25 mouse cellular contexts compared by ENCODE assay signal in the genomic region with DNA sequence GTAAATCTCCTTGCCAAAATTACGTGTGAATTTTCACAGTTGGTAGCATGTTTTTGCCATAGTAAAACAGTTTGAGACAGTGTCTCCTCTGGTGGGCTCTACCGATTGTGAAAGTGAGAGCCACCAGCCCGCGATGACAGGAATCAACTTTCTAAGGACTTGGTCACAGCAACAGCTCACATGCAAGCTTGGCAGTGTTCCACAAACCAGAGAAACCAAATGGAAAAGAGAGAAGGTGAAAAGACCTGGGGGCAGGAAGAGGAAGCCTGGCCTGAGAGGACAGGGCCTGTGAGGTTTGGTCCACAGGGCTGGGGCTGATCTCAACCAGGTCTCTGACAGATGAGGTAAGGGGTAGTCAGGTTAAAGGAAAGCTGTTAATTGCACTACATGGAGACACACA.
DNase-seq lines count a peak whose midpoint lies in the region; ATAC-seq and TF ChIP-seq lines count a peak whose summit lies in the region.
"Had no signal": no experiment of that assay in that cellular context is flagged by ENCODE, and none has a peak within 500 bp of the region (broad histone marks: within the 10 kb centered on the region; RNA-seq: fewer than 3 reads in every experiment).

No protein-coding gene starts in this region.

- intact Hi-C loops in heart, postnatal 36 days (cut with DNase I) = no loop called here

- TF ChIP-seq RAD21 in MEL (IDR thresholded peaks at IDR 0.05; ENCODE audit: low read depth, low read length) = no peak

- no peak overlapping the region for H3K4me3 ChIP-seq in heart, postnatal 0 days (ENCODE audit: low read depth, low read length)
- H3K4me3 ChIP-seq in MEL (ENCODE audit: control insufficient read depth in 1 of 2, insufficient read depth in 1 of 2, low read depth in 2 of 2, low read length in 2 of 2) = no peak overlapping the region
- no peak overlapping the region for H3K4me3 ChIP-seq in intestine, embryonic 16.5 days (ENCODE audit: low read length)
- H3K4me3 ChIP-seq in forebrain, embryonic 13.5 days = no peak overlapping the region
- H3K4me3 ChIP-seq: embryonic facial prominence, embryonic 12.5 days; embryonic facial prominence, embryonic 15.5 days; forebrain, embryonic 15.5 days; heart, embryonic 12.5 days; hindbrain, embryonic 10.5 days; hindbrain, embryonic 13.5 days; intestine, embryonic 15.5 days had no signal

- H3K4me2 ChIP-seq in heart, postnatal 0 days (ENCODE audit: low read depth, low read length) = no peak overlapping the region
- no peak overlapping the region for H3K4me2 ChIP-seq in intestine, embryonic 16.5 days (ENCODE audit: low read depth, low read length)
- H3K4me2 ChIP-seq in forebrain, embryonic 13.5 days = no peak overlapping the region
- H3K4me2 ChIP-seq: embryonic facial prominence, embryonic 12.5 days; embryonic facial prominence, embryonic 15.5 days; forebrain, embryonic 15.5 days; heart, embryonic 12.5 days; hindbrain, embryonic 13.5 days; intestine, embryonic 15.5 days had no signal

- H3K36me3 ChIP-seq in heart, postnatal 0 days (replicated peaks; ENCODE audit: control insufficient read depth, insufficient read depth, low read length) = no peaks in the 10 kb centered on the region
- peaks cover 0 to 3% of the 10 kb centered on the region in 2 experiments; a peak in 2 of 4 replicates for H3K36me3 ChIP-seq in MEL (ENCODE audit: control insufficient read depth in 1 of 2, insufficient read depth in 2 of 2, low read length in 2 of 2)
- no peaks in the 10 kb centered on the region for H3K36me3 ChIP-seq in intestine, embryonic 16.5 days (ENCODE audit: control insufficient read depth, insufficient read depth, low read length)
- no peaks in the 10 kb centered on the region for H3K36me3 ChIP-seq in forebrain, embryonic 13.5 days (ENCODE audit: poor library complexity, severe bottlenecking)
- H3K36me3 ChIP-seq: embryonic facial prominence, embryonic 12.5 days; embryonic facial prominence, embryonic 15.5 days; forebrain, embryonic 15.5 days; heart, embryonic 12.5 days; hindbrain, embryonic 10.5 days; hindbrain, embryonic 13.5 days; intestine, embryonic 15.5 days had no signal

- WGBS in heart, postnatal 0 days = 39% methylated on average over 4 of the region's 4 CpGs
- WGBS in intestine, embryonic 16.5 days = 89% methylated on average over 4 of the region's 4 CpGs
- WGBS in forebrain, embryonic 13.5 days = 88% methylated on average over 4 of the region's 4 CpGs

- no peaks in the 10 kb centered on the region for H3K27me3 ChIP-seq in heart, postnatal 0 days (ENCODE audit: control insufficient read depth, insufficient read depth, low read length)
- no peaks in the 10 kb centered on the region for H3K27me3 ChIP-seq in MEL (ENCODE audit: control insufficient read depth in 1 of 2, insufficient read depth in 2 of 2, low read length in 2 of 2)
- no peaks in the 10 kb centered on the region for H3K27me3 ChIP-seq in intestine, embryonic 16.5 days (replicated peaks; ENCODE audit: control insufficient read depth, insufficient read depth, low read length)
- H3K27me3 ChIP-seq in forebrain, embryonic 13.5 days = no peaks in the 10 kb centered on the region
- H3K27me3 ChIP-seq: embryonic facial prominence, embryonic 12.5 days; embryonic facial prominence, embryonic 15.5 days; forebrain, embryonic 15.5 days; heart, embryonic 12.5 days; hindbrain, embryonic 13.5 days; intestine, embryonic 15.5 days; Patski had no signal

- no peak; the same call in 1 of the 2 replicates for ATAC-seq in heart, postnatal 0 days (ENCODE audit: insufficient read depth, low read depth)
- ATAC-seq in granulocyte monocyte progenitor cell, adult 5-6 weeks (replicated peaks; ENCODE audit: poor library complexity, severe bottlenecking) = peak; percentile 62
- ATAC-seq in intestine, embryonic 16.5 days = no peak
- ATAC-seq in forebrain, embryonic 13.5 days = no peak
- ATAC-seq: forebrain, embryonic 15.5 days; hindbrain, embryonic 16.5 days; intestine, embryonic 15.5 days; Patski had no signal

- H3K79me2 ChIP-seq in MEL (ENCODE audit: control insufficient read depth, insufficient read depth, low read length, poor library complexity) = no peaks in the 10 kb centered on the region

- no peak for TF ChIP-seq POLR2A in MEL (IDR thresholded peaks at IDR 0.05; ENCODE audit: control insufficient read depth in 1 of 2, insufficient read depth in 1 of 2, low read depth in 1 of 2, low read length in 2 of 2, poor library complexity in 1 of 2)

- peak; percentile 34 for DNase-seq in heart, postnatal 0 days (ENCODE audit: low spot score)
- no peak for DNase-seq in heart, postnatal 36 days
- DNase-seq in 416B (ENCODE audit: low read depth) (peak; percentile 82), MEL (ENCODE audit: low read depth, low spot score) (peak; percentile 26)
- DNase-seq in embryo, embryonic 10 days (ENCODE audit: low spot score) = no peak
- DNase-seq: adrenal gland, postnatal 10 days; adrenal gland, postnatal 36 days; cerebellum, adult 11 months; cerebellum, adult 2 months; cerebellum, adult 9-11 months; cerebellum, postnatal 25 days; gastrocnemius, postnatal 25 days; kidney, adult 2 months had no signal

- H3K9ac ChIP-seq in heart, postnatal 0 days (replicated peaks; ENCODE audit: low read depth, low read length) = no peak overlapping the region
- no peak overlapping the region for H3K9ac ChIP-seq in MEL (ENCODE audit: control insufficient read depth, low read depth, low read length, poor library complexity, severe bottlenecking)
- H3K9ac ChIP-seq in intestine, embryonic 16.5 days (ENCODE audit: low read depth, low read length) = no peak overlapping the region
- H3K9ac ChIP-seq in forebrain, embryonic 13.5 days = no peak overlapping the region
- H3K9ac ChIP-seq: embryonic facial prominence, embryonic 12.5 days; embryonic facial prominence, embryonic 15.5 days; forebrain, embryonic 15.5 days; heart, embryonic 12.5 days; hindbrain, embryonic 13.5 days; intestine, embryonic 15.5 days had no signal

- no peaks in the 10 kb centered on the region for H3K9me3 ChIP-seq in heart, postnatal 0 days (replicated peaks; ENCODE audit: control insufficient read depth, low read length)
- no peaks in the 10 kb centered on the region for H3K9me3 ChIP-seq in MEL (replicated peaks; ENCODE audit: insufficient read depth, low read length)
- no peaks in the 10 kb centered on the region for H3K9me3 ChIP-seq in intestine, embryonic 16.5 days (ENCODE audit: control insufficient read depth, low read length)
- H3K9me3 ChIP-seq in forebrain, embryonic 13.5 days (replicated peaks) = no peaks in the 10 kb centered on the region
- H3K9me3 ChIP-seq: embryonic facial prominence, embryonic 12.5 days; embryonic facial prominence, embryonic 15.5 days; forebrain, embryonic 15.5 days; heart, embryonic 12.5 days; hindbrain, embryonic 10.5 days; hindbrain, embryonic 13.5 days; intestine, embryonic 15.5 days had no signal

- TF ChIP-seq EP300 in heart, postnatal 0 days (IDR thresholded peaks at IDR 0.05; ENCODE audit: low read depth) = no peak
- TF ChIP-seq EP300 in MEL (IDR thresholded peaks at IDR 0.05; ENCODE audit: low read depth in 1 of 2, low read length in 2 of 2) = no peak

- no peak for TF ChIP-seq CTCF in heart, postnatal 0 days (IDR thresholded peaks at IDR 0.05; ENCODE audit: low read depth)
- TF ChIP-seq CTCF in MEL (IDR thresholded peaks at IDR 0.05 in 2 of 3, conservative IDR thresholded peaks at IDR 0.05 in 1 of 3; ENCODE audit: control insufficient read depth in 1 of 3, insufficient read depth in 1 of 3, low read depth in 2 of 3, low read length in 3 of 3, poor library complexity in 1 of 3, severe bottlenecking in 1 of 3) = no peak

- no peak overlapping the region for H3K27ac ChIP-seq in heart, postnatal 0 days (ENCODE audit: low read depth)
- no peak overlapping the region for H3K27ac ChIP-seq in MEL (ENCODE audit: control insufficient read depth, low read depth, low read length)
- H3K27ac ChIP-seq in intestine, embryonic 16.5 days (ENCODE audit: low read length) = no peak overlapping the region
- no peak overlapping the region for H3K27ac ChIP-seq in forebrain, embryonic 13.5 days
- H3K27ac ChIP-seq: embryonic facial prominence, embryonic 12.5 days; embryonic facial prominence, embryonic 15.5 days; forebrain, embryonic 15.5 days; hindbrain, embryonic 10.5 days; hindbrain, embryonic 13.5 days; intestine, embryonic 15.5 days had no signal

- H3K4me1 ChIP-seq in heart, postnatal 0 days (ENCODE audit: control insufficient read depth, insufficient read depth) = no peaks in the 10 kb centered on the region
- peaks cover 0 to 3% of the 10 kb centered on the region in 2 experiments; a peak in 1 of 4 replicates for H3K4me1 ChIP-seq in MEL (ENCODE audit: control insufficient read depth in 1 of 2, insufficient read depth in 2 of 2, low read length in 2 of 2)
- no peaks in the 10 kb centered on the region for H3K4me1 ChIP-seq in intestine, embryonic 16.5 days (ENCODE audit: control insufficient read depth, insufficient read depth, low read length)
- H3K4me1 ChIP-seq in forebrain, embryonic 13.5 days = no peaks in the 10 kb centered on the region
- H3K4me1 ChIP-seq: embryonic facial prominence, embryonic 12.5 days; embryonic facial prominence, embryonic 15.5 days; forebrain, embryonic 15.5 days; hindbrain, embryonic 10.5 days had no signal

TF ChIP-seq in MEL, 35 proteins besides CTCF, POLR2A, EP300 and RAD21 (continues in another document):
- TF ChIP-seq HCFC1 (IDR thresholded peaks at IDR 0.05; ENCODE audit: low read depth, low read length) (no peak), MAZ (IDR thresholded peaks at IDR 0.05; ENCODE audit: low read depth, low read length) (no peak), BHLHE40 (IDR thresholded peaks at IDR 0.05; ENCODE audit: borderline replicate concordance, low read depth, low read length) (no peak), TBP (IDR thresholded peaks at IDR 0.05; ENCODE audit: low read depth, low read length) (no peak), USF2 (IDR thresholded peaks at IDR 0.05; ENCODE audit: borderline replicate concordance in 1 of 2, insufficient read depth in 1 of 2, low read depth in 1 of 2, low read length in 2 of 2) (no peak), SIN3A (IDR thresholded peaks at IDR 0.05; ENCODE audit: low read length) (no peak), E2F4 (IDR thresholded peaks at IDR 0.05; ENCODE audit: borderline replicate concordance, low read depth, low read length) (no peak), MAX (IDR thresholded peaks at IDR 0.05; ENCODE audit: low read length) (no peak), MXI1 (IDR thresholded peaks at IDR 0.05; ENCODE audit: low read depth, low read length) (no peak), TCF12 (IDR thresholded peaks at IDR 0.05; ENCODE audit: low read depth, low read length) (no peak), ZKSCAN1 (IDR thresholded peaks at IDR 0.05; ENCODE audit: low read depth, low read length) (no peak), ZNF384 (IDR thresholded peaks at IDR 0.05; ENCODE audit: low read depth, low read length) (no peak), GATA1 (IDR thresholded peaks at IDR 0.05; ENCODE audit: low read depth, low read length) (no peak), JUND (IDR thresholded peaks at IDR 0.05; ENCODE audit: low read depth, low read length) (no peak), POLR2AphosphoS5 (IDR thresholded peaks at IDR 0.05; ENCODE audit: borderline replicate concordance, low read depth, low read length) (no peak), MYB (IDR thresholded peaks at IDR 0.05; ENCODE audit: low read depth, low read length) (no peak)

Comparison
In these comparisons a context has a peak if more than half of its experiments do, and no peak if none do; other contexts are left out.
1. DNase-seq: peak in heart, postnatal 0 days (single experiment), 416B (single experiment) and MEL (single experiment); none in heart, postnatal 36 days (0 of 2) and embryo, embryonic 10 days (single experiment).